Mouse (Mus musculus) midbrain, embryonic 14.5 days (tissue): ENCODE data around the gene Polr2l. TPM values are rescaled to one million over a fixed set of nuclear protein-coding genes. Genes with fewer than 3 reads are reported as not detected.

Experiments
- ATAC-seq: fragments of 200-750 bp; cut with Nextera tagmentation; 2 replicates; pipeline ENCODE4 v1.8.0; 2017; ENCODE audit warnings: moderate number of reproducible peaks, moderate library complexity; ENCODE audit not compliant: low FRiP score, low TSS enrichment
- DNase-seq: peaks from one replicate; pipeline ENCODE4 v3.0.0-alpha.2; 2015
- H3K27ac ChIP-seq: fragments of 300-500 bp; sonication (generic); replicated peaks from 2 replicates; pipeline ENCODE4 v1.5.1; 2014; ENCODE audit warnings: mild to moderate bottlenecking, low read depth, low read length, moderate library complexity
- H3K27me3 ChIP-seq: fragments of 300-500 bp; sonication (generic); 2 replicates; pipeline ENCODE4 v1.6.1; 2014; ENCODE audit warnings: low read length, control low read depth, mixed read lengths; ENCODE audit not compliant: control insufficient read depth, insufficient read depth
- H3K36me3 ChIP-seq: fragments of 300-500 bp; sonication (generic); 2 replicates; pipeline ENCODE4 v1.6.1; 2014; ENCODE audit warnings: low read length, control low read depth; ENCODE audit not compliant: control insufficient read depth, insufficient read depth
- H3K4me1 ChIP-seq: fragments of 300-500 bp; sonication (generic); 2 replicates; pipeline ENCODE4 v1.6.1; 2014; ENCODE audit warnings: mild to moderate bottlenecking, antibody characterized with exemption, low read length, control low read depth; ENCODE audit not compliant: control insufficient read depth, insufficient read depth
- H3K4me2 ChIP-seq: fragments of 300-500 bp; sonication (generic); 2 replicates; pipeline ENCODE4 v1.6.1; 2014; ENCODE audit warnings: mild to moderate bottlenecking, low read length, moderate library complexity
- H3K4me3 ChIP-seq: fragments of 300-500 bp; sonication (generic); replicated peaks from 2 replicates; pipeline ENCODE4 v1.5.1; 2014; ENCODE audit warnings: low read depth, low read length
- H3K9ac ChIP-seq: fragments of 300-500 bp; sonication (generic); replicated peaks from 2 replicates; pipeline ENCODE4 v1.6.1; 2014; ENCODE audit warnings: mild to moderate bottlenecking, low read length, moderate library complexity
- H3K9me3 ChIP-seq: fragments of 300-500 bp; sonication (generic); 2 replicates; pipeline ENCODE4 v1.6.1; 2016; ENCODE audit warnings: low read length, control low read depth, mixed read lengths; ENCODE audit not compliant: control insufficient read depth
- WGBS: fragments of 180-500 bp; shearing (Covaris S2); extraction: QIAGEN DNeasy Blood & Tissue Kit; methylation state at CpG from one replicate; pipeline ENCODE4 v1.1.7; 2014; 5-methylcytosine and 5-hydroxymethylcytosine counted together
- polyA plus RNA-seq: library from polyadenylated mRNA; unstranded; fragments of >200 nt; fragmentation: Nextera tagmentation; extraction: Ambion mirVana; gene quantifications from 2 replicates; pipeline ENCODE4 v1.2.1, GENCODE M21; 2014

The Polr2l gene
- polyA plus RNA-seq, 1 experiment from 2014 or later = 75.1 TPM

DNA sequence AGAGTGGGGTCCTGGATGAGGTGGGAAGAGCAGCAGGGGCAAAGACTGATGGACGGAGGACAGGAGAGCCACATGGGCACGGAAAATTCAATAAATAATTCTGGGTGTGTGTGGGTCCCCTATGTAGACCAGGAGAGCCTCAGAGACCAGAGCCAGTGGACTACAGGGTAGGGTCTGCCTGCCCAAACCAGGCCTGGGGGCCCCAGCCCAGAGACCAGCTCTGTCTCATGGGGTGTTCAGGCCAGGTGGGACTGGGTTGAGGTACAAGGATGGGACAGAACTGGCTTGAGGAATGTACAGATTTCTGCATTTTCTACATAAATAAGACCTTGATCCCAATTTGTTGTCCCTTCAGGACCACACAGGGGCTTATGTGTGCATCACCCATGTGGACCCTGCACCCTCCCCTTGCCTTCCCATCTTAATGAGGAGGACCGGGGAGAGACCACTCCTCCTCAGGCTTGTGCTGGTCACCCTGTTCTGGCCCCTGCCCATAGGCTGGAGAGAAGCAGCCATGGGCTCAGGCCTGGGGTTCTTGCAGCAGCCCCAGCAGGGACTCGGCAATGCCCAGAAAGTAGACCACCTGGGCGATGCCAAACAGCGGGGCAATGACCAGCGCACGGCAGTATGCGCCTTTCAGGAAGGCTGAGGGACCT lies 44.2 kb downstream of the Polr2l start:
- peaks cover 26% of the 10 kb centered on the region for H3K4me1 ChIP-seq
- DNase-seq = no peak
- H3K27ac ChIP-seq = no peak overlapping the region
- H3K36me3 ChIP-seq = peaks cover 42% of the 10 kb centered on the region
- no peak overlapping the region for H3K4me3 ChIP-seq
- H3K9me3 ChIP-seq = no peaks in the 10 kb centered on the region
- no peak overlapping the region for H3K4me2 ChIP-seq
- H3K27me3 ChIP-seq = no peaks in the 10 kb centered on the region
- ATAC-seq = no peak
- H3K9ac ChIP-seq = no peak overlapping the region
- WGBS = 95% methylated on average over 9 of the region's 9 CpGs

DNA sequence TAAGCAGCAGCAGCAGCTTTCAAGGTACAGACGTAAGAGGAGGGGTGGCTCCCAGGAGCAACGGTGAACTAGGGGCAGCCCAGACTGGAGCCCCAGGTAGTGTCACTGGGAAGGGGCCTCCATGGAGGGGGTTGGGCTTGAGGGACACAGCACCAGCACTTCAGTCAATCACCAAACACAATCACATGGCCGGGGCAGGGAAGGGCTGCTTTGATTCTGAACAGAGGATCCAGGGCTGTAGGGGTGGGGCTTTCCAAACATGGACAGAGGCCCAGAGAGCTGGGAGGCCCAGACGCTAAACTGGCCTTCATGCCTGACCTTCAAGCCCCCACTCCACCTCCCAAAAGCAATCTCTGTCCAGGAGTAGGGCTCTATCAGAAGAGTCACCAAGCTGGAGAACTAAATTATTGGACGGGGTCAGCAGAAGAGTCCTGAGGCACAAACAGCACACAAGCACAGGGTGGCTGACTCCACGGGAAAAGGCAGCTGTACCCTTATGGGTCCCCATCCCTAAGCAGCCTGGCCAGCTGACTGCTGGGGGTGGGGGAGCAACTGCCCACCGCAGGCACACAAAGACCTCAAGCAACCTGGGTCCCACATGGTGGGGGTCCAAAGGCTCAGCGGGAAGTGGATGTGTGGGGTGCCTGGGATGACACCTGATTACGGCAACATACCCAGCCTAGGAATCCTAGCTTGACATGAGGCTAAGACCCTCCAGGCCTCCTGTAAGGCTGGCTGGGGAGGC lies 44.9 kb downstream of the Polr2l start:
- WGBS = 61% methylated on average over 9 of the region's 9 CpGs
- H3K4me2 ChIP-seq = peak overlapping the region; percentile 90

DNA sequence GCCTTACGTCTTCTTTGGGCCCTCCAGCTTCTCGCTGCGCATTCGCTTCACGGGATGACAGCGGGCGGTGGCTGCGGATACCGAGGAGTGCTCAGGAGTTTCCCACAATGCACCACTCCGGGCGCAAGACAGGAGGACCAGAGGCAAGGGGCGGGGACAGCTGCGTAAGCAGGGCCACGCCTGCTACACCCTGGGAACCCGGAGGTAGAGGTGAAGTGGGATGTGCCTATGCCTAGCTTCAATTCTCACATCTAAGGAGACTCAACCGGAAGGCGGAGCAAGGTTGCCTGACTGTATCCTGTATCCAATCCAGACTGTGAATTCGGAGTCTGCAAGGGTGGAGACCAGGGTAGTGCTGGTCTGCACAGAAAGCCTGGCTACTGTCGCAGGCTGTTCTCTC lies 45.6 kb downstream of the Polr2l start, which contains the start of gene Cend1:
Gene Cend1, minus strand, starts transcription at position 182 of the 400 bp plus-strand sequence.
- Histone ChIP-seq H3K36me3 (peaks cover 42% of the 10 kb centered on the region), H3K4me1 (peaks cover 21% of the 10 kb centered on the region)
- 3% methylated on average over 19 of the region's 19 CpGs for WGBS

More for the DNA sequence above, 44.9 kb downstream of the Polr2l start:
- Histone ChIP-seq H3K4me3 (peak overlapping the region; percentile 52; the same call in 1 of the 2 replicates), H3K4me1 (peaks cover 21% of the 10 kb centered on the region), H3K27me3 (no peaks in the 10 kb centered on the region), H3K36me3 (peaks cover 42% of the 10 kb centered on the region), H3K27ac (peak overlapping the region; percentile 79; the same call in 1 of the 2 replicates), H3K9me3 (no peaks in the 10 kb centered on the region), H3K9ac (no peak overlapping the region)
- DNase-seq (no peak), ATAC-seq (no peak)

DNA sequence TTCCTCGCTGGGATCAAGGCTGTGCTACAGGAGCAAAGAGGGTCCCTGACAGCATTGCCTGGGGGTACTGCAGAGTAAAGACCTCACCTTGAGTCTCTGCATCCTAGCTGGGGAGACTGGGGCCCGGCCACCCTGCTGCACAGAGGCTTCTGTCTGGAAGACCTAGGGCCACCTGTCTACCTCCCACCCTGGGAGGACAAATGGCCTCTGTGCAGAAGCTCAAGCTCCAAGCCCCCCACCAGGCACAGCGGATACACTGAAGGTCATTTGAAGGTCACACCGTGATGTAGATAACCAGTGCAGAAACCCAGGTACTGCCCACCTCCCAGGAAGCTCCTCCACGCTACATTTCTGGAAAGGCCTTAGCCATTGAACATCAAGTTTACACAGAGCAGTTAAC lies 46.2 kb downstream of the Polr2l start:
- DNase-seq = no peak
- peak overlapping the region; percentile 79 for H3K27ac ChIP-seq
- peaks cover 17% of the 10 kb centered on the region for H3K4me1 ChIP-seq
- peak overlapping the region; percentile 90 for H3K4me2 ChIP-seq
- H3K9ac ChIP-seq = peak overlapping the region; percentile 81
- H3K36me3 ChIP-seq = peaks cover 40% of the 10 kb centered on the region
- no peaks in the 10 kb centered on the region for H3K27me3 ChIP-seq
- H3K4me3 ChIP-seq = peak overlapping the region; percentile 52
- no peak for ATAC-seq
- H3K9me3 ChIP-seq = no peaks in the 10 kb centered on the region
- 62% methylated on average over 5 of the region's 5 CpGs for WGBS

More for the DNA sequence above, 45.6 kb downstream of the Polr2l start, which contains the start of gene Cend1:
- Histone ChIP-seq H3K4me2 (peak within 1 kb of the TSS; percentile 90), H3K4me3 (peak within 1 kb of the TSS; percentile 52), H3K27ac (peak within 1 kb of the TSS; percentile 79), H3K9me3 (no peaks in the 10 kb centered on the region), H3K9ac (peak within 1 kb of the TSS; percentile 81), H3K27me3 (no peaks in the 10 kb centered on the region)
- ATAC-seq = peak; percentile 80
- DNase-seq = peak; percentile 91

DNA sequence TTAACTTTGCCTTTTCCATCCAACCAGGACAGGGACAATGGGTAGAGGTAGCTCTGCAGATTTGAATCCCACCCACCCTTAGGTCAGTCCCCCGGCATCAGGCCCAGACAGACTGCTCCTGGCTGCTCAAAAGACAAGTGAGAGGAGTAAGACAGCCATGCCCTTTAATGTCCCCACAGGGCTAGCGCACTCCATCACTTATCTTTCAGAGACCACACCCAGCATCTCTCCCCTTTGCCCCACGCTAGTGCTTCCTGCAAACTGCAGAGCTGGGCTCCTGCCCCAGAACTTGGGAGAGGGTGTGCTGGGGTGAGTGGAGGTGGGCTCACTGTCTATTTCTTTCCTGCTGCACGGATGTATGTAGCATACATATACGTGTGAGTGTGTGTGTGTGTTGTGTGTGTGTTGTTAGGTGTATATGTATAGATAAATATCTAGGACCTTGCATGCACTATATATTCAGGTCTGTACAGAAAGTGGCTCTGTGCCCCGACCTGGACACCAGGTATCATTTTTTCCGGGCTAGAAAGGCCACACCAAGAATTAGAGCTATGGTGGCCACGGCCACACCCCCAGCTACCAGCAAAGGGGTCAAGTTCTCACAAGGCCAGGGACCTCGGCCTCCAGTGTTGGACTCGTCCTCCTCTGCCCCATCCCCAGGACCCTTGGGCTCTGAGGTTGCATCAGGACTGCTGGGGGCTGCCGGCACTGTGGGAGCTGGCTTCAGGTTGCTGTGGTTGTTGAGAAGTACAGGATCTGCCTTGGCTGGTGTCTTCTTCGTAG lies 47.8 kb downstream of the Polr2l start:
- Histone ChIP-seq H3K4me2 (no peak overlapping the region), H3K9ac (no peak overlapping the region), H3K27me3 (no peaks in the 10 kb centered on the region), H3K27ac (no peak overlapping the region), H3K36me3 (peaks cover 32% of the 10 kb centered on the region), H3K4me3 (no peak overlapping the region), H3K4me1 (peaks cover 12% of the 10 kb centered on the region; the same call in 1 of the 2 replicates), H3K9me3 (no peaks in the 10 kb centered on the region)
- ATAC-seq (no peak), DNase-seq (no peak)
- WGBS = 88% methylated on average over 12 of the region's 12 CpGs

DNA sequence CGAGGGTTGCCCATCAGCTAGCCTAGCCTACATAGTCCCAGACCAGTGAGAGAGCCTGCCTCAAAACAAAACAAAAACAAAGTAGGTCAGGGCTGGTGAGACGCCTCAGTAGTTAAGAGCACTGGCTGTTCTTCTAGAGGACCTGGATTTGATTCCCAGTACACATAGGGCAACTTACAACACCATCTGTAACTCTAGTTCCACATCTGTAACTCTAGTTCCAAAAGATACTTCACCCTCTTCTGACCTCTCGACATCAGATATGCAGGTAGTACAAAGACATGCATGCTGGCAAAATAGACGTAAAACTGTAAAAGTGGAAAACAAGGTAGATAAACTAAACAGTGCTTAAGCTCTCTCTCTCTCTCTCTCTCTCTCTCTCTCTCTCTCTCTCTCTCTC lies 51.1 kb downstream of the Polr2l start:
- H3K27ac ChIP-seq = no peak overlapping the region
- H3K36me3 ChIP-seq = 0 out of 2 replicates have a peak, but pooled peaks cover 11% of the 10 kb centered on the region
- 71% methylated on average over 4 of the region's 4 CpGs for WGBS
- H3K4me3 ChIP-seq = no peak overlapping the region
- H3K9ac ChIP-seq = no peak overlapping the region
- H3K4me1 ChIP-seq = peaks cover 7% of the 10 kb centered on the region; the same call in 1 of the 2 replicates
- DNase-seq (no peak), ATAC-seq (no peak)
- H3K4me2 ChIP-seq = no peak overlapping the region
- no peaks in the 10 kb centered on the region for H3K27me3 ChIP-seq
- H3K9me3 ChIP-seq = no peaks in the 10 kb centered on the region

Other genes starting within 250 kb of the Polr2l start
- 60.1 and 77.5 TPM in 2 replicates for gene Phrf1, start 246.3 kb downstream of the Polr2l start, polyA plus RNA-seq
- gene Irf7, start 208.7 kb downstream of the Polr2l start, polyA plus RNA-seq = 1.1 and 9.2 TPM in 2 replicates
- gene Cdhr5, start 198.3 kb downstream of the Polr2l start, polyA plus RNA-seq = not detected in 2 replicates
- gene Sct, start 196.0 kb downstream of the Polr2l start, polyA plus RNA-seq = 0.49 and 1.3 TPM in 2 replicates
- 0.53 and 0.54 TPM in 2 replicates for gene Drd4, start 183.1 kb downstream of the Polr2l start, polyA plus RNA-seq
- 180 and 207 TPM in 2 replicates for gene Deaf1, start 147.4 kb downstream of the Polr2l start, polyA plus RNA-seq
- 38.6 and 48.9 TPM in 2 replicates for gene Tmem80, start 147.4 kb downstream of the Polr2l start, polyA plus RNA-seq
- 0.19 and 0.50 TPM in 2 replicates for gene Eps8l2, start 136.3 kb downstream of the Polr2l start, polyA plus RNA-seq
- gene Taldo1, start 82.9 kb downstream of the Polr2l start, polyA plus RNA-seq = 312 and 318 TPM in 2 replicates
- gene Gatd1, start 61.0 kb downstream of the Polr2l start, polyA plus RNA-seq = 48.3 and 49.3 TPM in 2 replicates
- gene Cend1, start 45.6 kb downstream of the Polr2l start, polyA plus RNA-seq = 25.7 and 79.2 TPM in 2 replicates
- 82.9 and 84.3 TPM in 2 replicates for gene Slc25a22, start 37.2 kb downstream of the Polr2l start, polyA plus RNA-seq
- gene Pidd1, start 31.1 kb downstream of the Polr2l start, polyA plus RNA-seq = 2.3 and 3.6 TPM in 2 replicates
- 772 and 804 TPM in 2 replicates for gene Rplp2, start 27.8 kb downstream of the Polr2l start, polyA plus RNA-seq
- gene Pnpla2, start 19.9 kb downstream of the Polr2l start, polyA plus RNA-seq = 15.8 and 15.9 TPM in 2 replicates
- gene Cracr2b, start 14.0 kb downstream of the Polr2l start, polyA plus RNA-seq = 3.8 and 4.6 TPM in 2 replicates
- gene Cd151, start 7.7 kb downstream of the Polr2l start, polyA plus RNA-seq = 43.8 and 44.1 TPM in 2 replicates
- gene Tspan4, start 108 bp upstream of the Polr2l start, polyA plus RNA-seq = 35.2 and 36.4 TPM in 2 replicates
- 37.9 and 40.2 TPM in 2 replicates for gene Chid1, start 64.7 kb upstream of the Polr2l start, polyA plus RNA-seq
- gene Ap2a2, start 87.0 kb upstream of the Polr2l start, polyA plus RNA-seq = 95.4 and 103 TPM in 2 replicates
- gene Muc6, start 180.2 kb upstream of the Polr2l start, polyA plus RNA-seq = 0.15 and 0.29 TPM in 2 replicates
- 0.18 and 0.46 TPM in 2 replicates for gene Muc2, start 215.2 kb upstream of the Polr2l start, polyA plus RNA-seq